Mouse (Mus musculus) kidney, adult 2 months (tissue): Measurements from ENCODE around the gene Smu1.

ENCODE experiments used
- CTCF ChIP-seq: fragments of 200-500 bp; conservative IDR thresholded peaks from 2 replicates; pipeline ENCODE4 v1.5.1; 2011; ENCODE audit warnings: low read depth, mild to moderate bottlenecking, control low read depth, low read length, moderate library complexity, mixed read lengths; ENCODE audit not compliant: insufficient read depth, insufficient read length
- POLR2A ChIP-seq: fragments of 200-500 bp; IDR thresholded peaks from one replicate; pipeline ENCODE4 v1.6.1; 2011; ENCODE audit warnings: low read depth, low read length, control low read depth

GRCm38 (mm10) chr4:40759876-40760275 lies 2.2 kb upstream of the Smu1 start:
- no peak for TF ChIP-seq CTCF
- TF ChIP-seq POLR2A = no peak
